Mouse (Mus musculus): ENCODE measurements around the gene P2ry12. TPM values are rescaled to one million over a fixed set of nuclear protein-coding genes. Genes with fewer than 3 reads are reported as not detected.

The P2ry12 gene
- polyA plus RNA-seq, 1 experiment from 2014 or later, result 9.2 TPM

DNA sequence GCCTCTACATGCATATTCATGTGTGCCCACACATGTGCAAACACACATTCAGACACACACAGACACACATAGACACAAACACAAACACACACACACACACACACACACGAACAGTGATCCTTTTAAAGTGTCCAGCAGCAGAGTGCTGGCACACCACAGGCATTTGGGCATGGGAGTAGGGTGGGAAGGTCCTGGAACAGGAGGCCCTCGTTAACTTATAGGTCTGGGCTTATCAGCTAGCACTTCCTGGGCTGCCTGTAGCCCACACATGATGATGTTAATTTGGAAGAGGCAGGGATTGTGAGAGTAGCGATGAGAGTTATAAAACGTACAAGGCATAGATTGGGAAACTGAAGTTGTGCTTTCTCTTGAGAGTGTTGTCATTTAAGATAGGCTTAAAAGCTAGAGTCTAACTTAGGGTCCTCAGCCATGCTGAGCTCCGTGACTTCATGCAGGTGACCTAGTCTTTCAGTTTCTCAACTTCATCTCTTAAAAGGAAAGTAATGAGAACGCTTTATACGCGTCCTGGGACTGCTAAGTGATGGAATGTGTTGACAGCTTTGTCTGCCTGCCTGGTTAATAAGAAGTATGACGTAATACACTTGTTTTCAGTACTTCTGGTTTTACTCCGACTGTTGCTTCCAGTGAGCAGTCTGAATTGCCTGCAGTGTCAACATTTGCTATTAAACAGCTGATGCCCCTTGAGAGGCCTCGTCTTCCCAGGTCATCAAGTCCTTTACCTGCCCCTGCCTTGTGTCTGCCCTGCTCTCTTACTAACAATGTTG, 57.8 kb downstream of the P2ry12 start:
- Histone ChIP-seq H3K9me3 (replicated peaks; ENCODE audit: control insufficient read depth, low read length) (no peaks in the 10 kb centered on the region), H3K36me3 (ENCODE audit: control insufficient read depth, insufficient read depth, low read length) (no peaks in the 10 kb centered on the region), H3K4me3 (ENCODE audit: low read depth, low read length) (no peak overlapping the region), H3K4me1 (ENCODE audit: control insufficient read depth, insufficient read depth, low read length) (no peaks in the 10 kb centered on the region), H3K9ac (ENCODE audit: low read length) (no peak overlapping the region), H3K27me3 (replicated peaks; ENCODE audit: control insufficient read depth, insufficient read depth, low read length) (no peaks in the 10 kb centered on the region), H3K27ac (ENCODE audit: low read depth, low read length) (no peak overlapping the region), H3K4me2 (ENCODE audit: low read length) (no peak overlapping the region)
- DNase-seq (ENCODE audit: low spot score) (peak; percentile 7), ATAC-seq (peak; percentile 22; the same call in 1 of the 2 replicates)
- WGBS, result 59% methylated on average over 11 of the region's 11 CpGs

GRCm38 (mm10) chr3:59203802-59204520, 58.7 kb downstream of the P2ry12 start:
- H3K4me2 ChIP-seq (ENCODE audit: low read length), result no peak overlapping the region
- no peaks in the 10 kb centered on the region for H3K4me1 ChIP-seq (ENCODE audit: control insufficient read depth, insufficient read depth, low read length)
- DNase-seq (ENCODE audit: low spot score) (no peak), ATAC-seq (no peak)
- WGBS, result 77% methylated on average over 8 of the region's 8 CpGs
- H3K27ac ChIP-seq (ENCODE audit: low read depth, low read length), result no peak overlapping the region
- H3K36me3 ChIP-seq (ENCODE audit: control insufficient read depth, insufficient read depth, low read length), result no peaks in the 10 kb centered on the region
- no peaks in the 10 kb centered on the region for H3K27me3 ChIP-seq (replicated peaks; ENCODE audit: control insufficient read depth, insufficient read depth, low read length)
- no peaks in the 10 kb centered on the region for H3K9me3 ChIP-seq (replicated peaks; ENCODE audit: control insufficient read depth, low read length)
- H3K4me3 ChIP-seq (ENCODE audit: low read depth, low read length), result no peak overlapping the region
- H3K9ac ChIP-seq (ENCODE audit: low read length), result no peak overlapping the region

GRCm38 (mm10) chr3:59197329-59197948, 65.2 kb downstream of the P2ry12 start:
- no peaks in the 10 kb centered on the region for H3K4me1 ChIP-seq (ENCODE audit: control insufficient read depth, insufficient read depth, low read length)
- no peak overlapping the region for H3K4me2 ChIP-seq (ENCODE audit: low read length)
- ATAC-seq (no peak), DNase-seq (ENCODE audit: low spot score) (no peak)
- no peak overlapping the region for H3K9ac ChIP-seq (ENCODE audit: low read length)
- no peaks in the 10 kb centered on the region for H3K27me3 ChIP-seq (replicated peaks; ENCODE audit: control insufficient read depth, insufficient read depth, low read length)
- no peak overlapping the region for H3K27ac ChIP-seq (ENCODE audit: low read depth, low read length)
- no peaks in the 10 kb centered on the region for H3K36me3 ChIP-seq (ENCODE audit: control insufficient read depth, insufficient read depth, low read length)
- whole genome bisulfite sequencing, result 75% methylated on average over 4 of the region's 4 CpGs
- H3K9me3 ChIP-seq (replicated peaks; ENCODE audit: control insufficient read depth, low read length), result no peaks in the 10 kb centered on the region
- H3K4me3 ChIP-seq (ENCODE audit: low read depth, low read length), result no peak overlapping the region

DNA sequence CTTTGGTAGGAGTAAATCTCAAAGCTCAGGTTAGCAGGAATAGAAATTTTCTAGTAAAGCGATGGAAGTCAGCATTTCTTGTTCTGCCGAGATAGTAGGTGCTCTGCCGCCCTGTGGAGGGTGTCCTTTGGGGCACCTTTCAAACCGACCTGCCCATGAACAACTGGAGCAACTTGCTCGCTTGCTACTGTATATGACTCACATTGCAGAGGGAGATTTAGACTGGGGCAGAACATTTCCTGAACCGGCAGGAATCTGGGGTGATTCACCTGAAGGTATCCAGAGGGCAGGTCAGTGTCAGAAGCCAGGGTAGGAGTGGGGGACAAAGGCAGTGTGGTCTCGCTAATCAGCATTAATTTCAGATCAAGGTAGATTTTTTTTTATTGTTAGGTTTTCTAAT, 67.7 kb downstream of the P2ry12 start, which contains the start of gene Gpr87:
TSS of gene Gpr87 (minus strand) at position 167 of the 400 bp plus-strand sequence.
- ATAC-seq (no peak), DNase-seq (ENCODE audit: low spot score) (no peak)
- H3K27ac ChIP-seq (ENCODE audit: low read depth, low read length), result no peak within 1 kb of the TSS
- no peaks in the 10 kb centered on the region for H3K27me3 ChIP-seq (replicated peaks; ENCODE audit: control insufficient read depth, insufficient read depth, low read length)
- H3K9ac ChIP-seq (ENCODE audit: low read length), result no peak within 1 kb of the TSS
- H3K4me1 ChIP-seq (ENCODE audit: control insufficient read depth, insufficient read depth, low read length), result no peaks in the 10 kb centered on the region
- H3K36me3 ChIP-seq (ENCODE audit: control insufficient read depth, insufficient read depth, low read length), result no peaks in the 10 kb centered on the region
- H3K4me2 ChIP-seq (ENCODE audit: low read length), result no peak within 1 kb of the TSS
- H3K4me3 ChIP-seq (ENCODE audit: low read depth, low read length), result no peak within 1 kb of the TSS
- H3K9me3 ChIP-seq (replicated peaks; ENCODE audit: control insufficient read depth, low read length), result no peaks in the 10 kb centered on the region
- WGBS, result 93% methylated on average over 7 of the region's 7 CpGs

DNA sequence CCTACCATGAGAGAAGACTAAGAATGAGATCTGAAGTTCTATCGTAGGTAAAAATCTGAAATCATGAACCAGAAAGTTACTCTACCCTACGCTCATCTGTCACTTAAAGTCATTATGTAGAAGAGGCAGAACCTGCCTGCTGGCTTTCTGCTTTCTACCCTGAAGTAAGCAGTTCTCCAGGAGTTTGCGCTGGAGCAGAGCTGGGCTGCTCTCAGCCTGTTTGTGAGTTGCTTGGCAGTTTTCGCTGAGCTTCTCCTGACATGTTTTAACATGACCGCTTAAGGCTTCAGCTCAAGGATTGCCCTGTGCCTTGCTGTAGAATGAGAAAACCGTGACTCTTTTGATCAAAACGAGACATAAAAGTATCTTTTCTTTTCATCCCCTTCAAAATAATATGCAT, 68.6 kb downstream of the P2ry12 start:
- Histone ChIP-seq H3K4me3 (ENCODE audit: low read depth, low read length) (no peak overlapping the region), H3K4me1 (ENCODE audit: control insufficient read depth, insufficient read depth, low read length) (no peaks in the 10 kb centered on the region), H3K27me3 (replicated peaks; ENCODE audit: control insufficient read depth, insufficient read depth, low read length) (no peaks in the 10 kb centered on the region), H3K27ac (ENCODE audit: low read depth, low read length) (no peak overlapping the region), H3K4me2 (ENCODE audit: low read length) (no peak overlapping the region), H3K9ac (ENCODE audit: low read length) (no peak overlapping the region), H3K9me3 (replicated peaks; ENCODE audit: control insufficient read depth, low read length) (no peaks in the 10 kb centered on the region), H3K36me3 (ENCODE audit: control insufficient read depth, insufficient read depth, low read length) (no peaks in the 10 kb centered on the region)
- DNase-seq (ENCODE audit: low spot score) (no peak), ATAC-seq (no peak)
- WGBS, result 91% methylated on average over 7 of the region's 7 CpGs

DNA sequence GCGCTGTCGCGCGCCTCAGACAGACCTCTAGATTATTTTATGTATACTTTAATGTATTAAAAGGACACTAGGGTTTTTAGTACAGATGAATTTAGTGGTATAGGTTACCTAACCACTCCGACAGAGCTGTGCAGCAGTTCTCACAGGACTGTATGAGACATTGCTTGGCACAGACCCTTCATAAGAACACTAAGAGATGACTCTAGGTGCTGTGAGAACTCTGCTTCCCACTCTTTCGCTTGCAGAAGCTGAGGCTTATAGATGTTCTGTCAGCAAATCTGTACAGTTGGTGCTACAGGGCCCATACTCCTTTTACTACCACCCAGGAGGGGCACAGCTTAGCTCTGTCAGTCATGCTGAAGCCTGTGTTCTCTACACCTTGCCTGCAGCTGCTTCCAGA, 71.0 kb downstream of the P2ry12 start:
- H3K4me3 ChIP-seq (ENCODE audit: low read depth, low read length), result no peak overlapping the region
- H3K36me3 ChIP-seq (ENCODE audit: control insufficient read depth, insufficient read depth, low read length), result no peaks in the 10 kb centered on the region
- H3K4me2 ChIP-seq (ENCODE audit: low read length), result no peak overlapping the region
- ATAC-seq (no peak), DNase-seq (ENCODE audit: low spot score) (no peak)
- H3K9me3 ChIP-seq (replicated peaks; ENCODE audit: control insufficient read depth, low read length), result no peaks in the 10 kb centered on the region
- 99% methylated on average over 6 of the region's 6 CpGs for WGBS
- no peak overlapping the region for H3K9ac ChIP-seq (ENCODE audit: low read length)
- no peaks in the 10 kb centered on the region for H3K27me3 ChIP-seq (replicated peaks; ENCODE audit: control insufficient read depth, insufficient read depth, low read length)
- H3K27ac ChIP-seq (ENCODE audit: low read depth, low read length), result no peak overlapping the region
- H3K4me1 ChIP-seq (ENCODE audit: control insufficient read depth, insufficient read depth, low read length), result no peaks in the 10 kb centered on the region

GRCm38 (mm10) chr3:59187336-59187735, 75.3 kb downstream of the P2ry12 start:
- WGBS, result 93% methylated on average over 4 of the region's 4 CpGs
- ATAC-seq, result no peak

DNA sequence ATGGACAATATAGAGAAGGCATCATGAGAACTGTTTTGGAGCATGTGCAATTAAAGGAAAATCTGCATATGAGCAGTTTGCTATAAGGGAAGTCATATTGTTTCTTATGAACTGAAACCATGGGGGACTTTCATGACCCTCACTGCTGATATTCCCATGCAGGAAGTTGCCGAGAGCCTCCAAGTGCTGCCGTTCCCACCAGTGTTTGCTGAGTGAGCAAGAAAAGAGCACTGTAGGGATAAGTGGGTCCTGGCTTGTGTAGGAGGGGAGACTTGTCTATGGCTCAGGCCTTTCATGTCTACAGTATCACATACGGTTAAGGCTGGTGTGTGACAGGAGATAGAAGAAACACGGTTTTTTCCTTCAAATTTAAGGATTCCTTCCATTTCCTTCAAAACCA, 77.0 kb downstream of the P2ry12 start:
- ATAC-seq (no peak), DNase-seq (ENCODE audit: low spot score) (no peak)
- H3K4me3 ChIP-seq (ENCODE audit: low read depth, low read length), result no peak overlapping the region
- no peaks in the 10 kb centered on the region for H3K27me3 ChIP-seq (replicated peaks; ENCODE audit: control insufficient read depth, insufficient read depth, low read length)
- no peaks in the 10 kb centered on the region for H3K9me3 ChIP-seq (replicated peaks; ENCODE audit: control insufficient read depth, low read length)
- WGBS, result 94% methylated on average over 4 of the region's 4 CpGs
- no peaks in the 10 kb centered on the region for H3K36me3 ChIP-seq (ENCODE audit: control insufficient read depth, insufficient read depth, low read length)
- no peaks in the 10 kb centered on the region for H3K4me1 ChIP-seq (ENCODE audit: control insufficient read depth, insufficient read depth, low read length)
- no peak overlapping the region for H3K9ac ChIP-seq (ENCODE audit: low read length)
- no peak overlapping the region for H3K4me2 ChIP-seq (ENCODE audit: low read length)
- H3K27ac ChIP-seq (ENCODE audit: low read depth, low read length), result no peak overlapping the region

More at GRCm38 (mm10) chr3:59187336-59187735, 75.3 kb downstream of the P2ry12 start:
- Histone ChIP-seq H3K9me3 (replicated peaks; ENCODE audit: control insufficient read depth, low read length) (no peaks in the 10 kb centered on the region), H3K36me3 (ENCODE audit: control insufficient read depth, insufficient read depth, low read length) (no peaks in the 10 kb centered on the region), H3K4me3 (ENCODE audit: low read depth, low read length) (no peak overlapping the region), H3K27ac (ENCODE audit: low read depth, low read length) (no peak overlapping the region), H3K4me1 (ENCODE audit: control insufficient read depth, insufficient read depth, low read length) (no peaks in the 10 kb centered on the region), H3K9ac (ENCODE audit: low read length) (no peak overlapping the region), H3K4me2 (ENCODE audit: low read length) (no peak overlapping the region), H3K27me3 (replicated peaks; ENCODE audit: control insufficient read depth, insufficient read depth, low read length) (no peaks in the 10 kb centered on the region)
- DNase-seq (ENCODE audit: low spot score), result no peak

DNA sequence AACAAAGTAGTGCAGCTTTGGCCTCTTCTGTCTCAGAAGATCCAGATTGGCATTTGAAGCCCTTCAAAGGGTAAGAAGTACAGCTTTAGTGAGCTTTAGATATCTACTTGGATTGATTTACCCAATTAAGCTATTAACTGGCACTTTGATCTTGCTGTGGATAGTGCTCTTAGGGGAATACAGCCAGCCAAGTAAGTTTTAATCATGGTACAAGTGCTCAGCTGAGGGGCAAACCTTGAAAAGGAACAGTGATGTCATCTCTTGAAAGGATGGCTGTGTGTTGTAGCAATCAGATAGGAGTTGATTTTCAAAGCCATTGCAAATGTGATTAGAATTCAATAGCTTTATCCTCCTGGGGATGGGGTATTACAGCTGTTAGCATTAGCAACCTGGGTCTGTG, 80.5 kb downstream of the P2ry12 start:
- Histone ChIP-seq H3K4me3 (ENCODE audit: low read depth, low read length) (no peak overlapping the region), H3K36me3 (ENCODE audit: control insufficient read depth, insufficient read depth, low read length) (no peaks in the 10 kb centered on the region), H3K4me1 (ENCODE audit: control insufficient read depth, insufficient read depth, low read length) (no peaks in the 10 kb centered on the region), H3K9ac (ENCODE audit: low read length) (no peak overlapping the region), H3K9me3 (replicated peaks; ENCODE audit: control insufficient read depth, low read length) (no peaks in the 10 kb centered on the region), H3K27me3 (replicated peaks; ENCODE audit: control insufficient read depth, insufficient read depth, low read length) (no peaks in the 10 kb centered on the region), H3K4me2 (ENCODE audit: low read length) (no peak overlapping the region), H3K27ac (ENCODE audit: low read depth, low read length) (no peak overlapping the region)
- no peak for ATAC-seq
- DNase-seq (ENCODE audit: low spot score), result peak; percentile 11

Data from forebrain, embryonic 14.5 days (tissue).